Mouse (Mus musculus) E14TG2a.4 (cell line): Measurements from ENCODE around the gene Scoc.

ENCODE experiments used
- CTCF ChIP-seq: conservative IDR thresholded peaks from 2 replicates; pipeline ENCODE4 v1.5.1; 2014; ENCODE audit warnings: low read length
- NANOG ChIP-seq: IDR thresholded peaks from 2 replicates; pipeline ENCODE4 v1.6.1; 2014; ENCODE audit warnings: borderline replicate concordance, low read length, mixed read lengths

DNA sequence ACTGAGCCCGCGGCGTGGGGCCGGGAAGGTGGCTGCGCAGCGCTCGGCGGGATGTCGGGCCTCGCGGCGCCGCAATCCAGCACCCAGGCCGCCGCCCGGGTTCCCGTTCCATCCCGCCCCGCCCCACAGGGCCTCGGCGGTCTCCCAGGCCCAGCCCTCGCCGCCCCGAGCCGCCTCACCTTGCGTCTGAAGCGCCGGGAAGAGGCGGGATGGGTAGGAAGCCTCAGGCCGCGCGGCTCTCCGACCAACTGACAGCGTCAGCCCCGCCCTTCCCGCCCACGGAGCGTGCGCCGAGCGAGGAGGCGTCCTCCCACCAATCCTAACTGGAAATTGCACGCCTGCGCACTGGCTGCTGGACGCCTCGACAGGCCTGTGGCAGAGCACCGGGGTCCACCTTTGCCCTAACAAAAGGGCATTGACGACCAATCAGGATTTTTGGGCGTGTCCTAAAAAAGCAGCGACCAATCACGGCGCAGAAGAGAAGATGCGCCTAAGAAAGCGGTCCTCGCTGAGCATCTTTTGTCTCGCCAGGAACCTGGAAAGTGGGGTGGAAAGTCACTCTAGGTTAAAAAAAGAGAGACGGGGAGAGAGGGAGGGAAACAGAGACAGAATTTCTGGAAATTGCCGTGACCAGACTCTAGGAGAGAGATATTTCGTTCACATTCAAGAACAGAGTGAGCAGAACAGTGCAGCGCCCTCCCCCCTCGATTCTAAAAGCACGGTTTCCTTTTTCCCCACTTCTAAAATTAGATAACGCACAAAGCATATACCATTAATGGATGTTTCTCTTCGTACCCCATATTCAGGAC is 15.7 kb downstream of the Scoc start:
- no peak for TF ChIP-seq CTCF
- no peak for TF ChIP-seq NANOG
